Mouse (Mus musculus) MEL (cell line): Measurements from ENCODE around the gene Plekhg5. TPM values are rescaled to one million over a fixed set of nuclear protein-coding genes. Genes with fewer than 3 reads are reported as not detected.

Source experiments
- DNase-seq: peaks from one replicate; pipeline ENCODE4 v3.0.0; 2011; ENCODE audit warnings: low read depth, low spot score
- H3K27ac ChIP-seq: 2 replicates; pipeline ENCODE4 v1.5.1; 2012; ENCODE audit warnings: low read depth, mild to moderate bottlenecking, control low read depth, low read length, moderate library complexity; ENCODE audit not compliant: control insufficient read depth
- H3K27me3 ChIP-seq, 2 experiments: fragments of 150-350 bp in 1 of 2; sonication (generic) in 1 of 2; 2 replicates each; pipeline ENCODE4 v1.6.1; 2012; ENCODE audit warnings: low read length in 2 of 2, mild to moderate bottlenecking in 2 of 2, improper control_type of control experiment in 1 of 2, moderate library complexity in 1 of 2; ENCODE audit not compliant: insufficient read depth in 2 of 2, control insufficient read depth in 1 of 2
- H3K36me3 ChIP-seq, 2 experiments: 2 replicates each; pipeline ENCODE4 v1.6.1; 2012 to 2014; ENCODE audit warnings: low read length in 2 of 2, improper control_type of control experiment in 1 of 2, inconsistent platforms in 1 of 2, mild to moderate bottlenecking in 1 of 2; ENCODE audit not compliant: insufficient read depth in 2 of 2, control insufficient read depth in 1 of 2
- H3K4me1 ChIP-seq, 2 experiments: fragments of 150-350 bp in 1 of 2; sonication (generic) in 1 of 2; 2 replicates each; pipeline ENCODE4 v1.6.1; 2012; ENCODE audit warnings: low read length in 2 of 2, improper control_type of control experiment in 1 of 2, mild to moderate bottlenecking in 1 of 2; ENCODE audit not compliant: insufficient read depth in 2 of 2, control insufficient read depth in 1 of 2
- H3K4me3 ChIP-seq, 2 experiments: fragments of 150-350 bp in 1 of 2; sonication (generic) in 1 of 2; 2 replicates each; pipeline ENCODE4 v1.5.1; 2012; ENCODE audit warnings: low read depth in 2 of 2, low read length in 2 of 2, mild to moderate bottlenecking in 2 of 2, moderate library complexity in 2 of 2, control low read depth in 1 of 2, improper control_type of control experiment in 1 of 2; ENCODE audit not compliant: control insufficient read depth in 1 of 2, insufficient read depth in 1 of 2
- H3K79me2 ChIP-seq: 2 replicates; pipeline ENCODE4 v1.6.1; 2012; ENCODE audit warnings: mild to moderate bottlenecking, low read length, moderate library complexity; ENCODE audit not compliant: control insufficient read depth, poor library complexity, insufficient read depth
- H3K9ac ChIP-seq: 2 replicates; pipeline ENCODE4 v1.6.1; 2012; ENCODE audit warnings: low read depth, mild to moderate bottlenecking, control low read depth, low read length, moderate library complexity; ENCODE audit not compliant: control insufficient read depth, poor library complexity, severe bottlenecking
- H3K9me3 ChIP-seq: fragments of 150-350 bp; sonication (generic); replicated peaks from 2 replicates; pipeline ENCODE4 v1.6.1; 2012; ENCODE audit warnings: mild to moderate bottlenecking, low read length, improper control_type of control experiment, moderate library complexity; ENCODE audit not compliant: insufficient read depth
- E2F4 ChIP-seq: IDR thresholded peaks from 2 replicates; pipeline ENCODE4 v1.6.1; 2011; ENCODE audit warnings: low read depth, low read length, improper control_type of control experiment, borderline replicate concordance
- EP300 ChIP-seq, 2 experiments: IDR thresholded peaks; 2 replicates each; pipeline ENCODE4 v1.6.1; 2011; ENCODE audit warnings: improper control_type of control experiment in 2 of 2, low read length in 2 of 2, low read depth in 1 of 2, mild to moderate bottlenecking in 1 of 2
- GABPA ChIP-seq: IDR thresholded peaks from 2 replicates; pipeline ENCODE4 v1.6.1; 2012; ENCODE audit warnings: low read depth, mild to moderate bottlenecking, inconsistent platforms, low read length, improper control_type of control experiment, moderate library complexity
- MAX ChIP-seq: IDR thresholded peaks from 2 replicates; pipeline ENCODE4 v1.6.1; 2011; ENCODE audit warnings: low read length, improper control_type of control experiment
- MEF2A ChIP-seq: IDR thresholded peaks from 2 replicates; pipeline ENCODE4 v1.6.1; 2014; ENCODE audit warnings: low read depth, mild to moderate bottlenecking, inconsistent platforms, low read length, improper control_type of control experiment; ENCODE audit not compliant: poor library complexity, insufficient replicate concordance, severe bottlenecking; ENCODE audit errors: extremely low read depth
- MXI1 ChIP-seq: IDR thresholded peaks from 2 replicates; pipeline ENCODE4 v1.6.1; 2011; ENCODE audit warnings: mild to moderate bottlenecking, low read depth, low read length, improper control_type of control experiment
- MYC ChIP-seq: IDR thresholded peaks from 2 replicates; pipeline ENCODE4 v1.6.1; 2011; ENCODE audit warnings: low read depth, mild to moderate bottlenecking, low read length, improper control_type of control experiment, moderate library complexity
- POLR2A ChIP-seq, 2 experiments: IDR thresholded peaks; 2 replicates each; pipeline ENCODE4 v1.6.1; 2011 to 2012; ENCODE audit warnings: low read length in 2 of 2, mild to moderate bottlenecking in 2 of 2, control low read depth in 1 of 2, improper control_type of control experiment in 1 of 2, low read depth in 1 of 2, moderate library complexity in 1 of 2; ENCODE audit not compliant: control insufficient read depth in 1 of 2, insufficient read depth in 1 of 2, poor library complexity in 1 of 2
- RCOR1 ChIP-seq: IDR thresholded peaks from 2 replicates; pipeline ENCODE4 v1.6.1; 2012; ENCODE audit warnings: low read depth, mild to moderate bottlenecking, inconsistent platforms, low read length, improper control_type of control experiment
- SIN3A ChIP-seq: IDR thresholded peaks from 2 replicates; pipeline ENCODE4 v1.6.1; 2012; ENCODE audit warnings: low read length, improper control_type of control experiment, inconsistent platforms
- TBP ChIP-seq: IDR thresholded peaks from 2 replicates; pipeline ENCODE4 v1.8.0; 2011; ENCODE audit warnings: low read depth, low read length, improper control_type of control experiment
- USF1 ChIP-seq: IDR thresholded peaks from 2 replicates; pipeline ENCODE4 v1.6.1; 2014; ENCODE audit warnings: low read depth, mild to moderate bottlenecking, inconsistent platforms, low read length, improper control_type of control experiment, moderate library complexity
- USF2 ChIP-seq, 2 experiments: IDR thresholded peaks; 2 replicates each; pipeline ENCODE4 v1.6.1; 2011 to 2012; ENCODE audit warnings: improper control_type of control experiment in 2 of 2, low read length in 2 of 2, borderline replicate concordance in 1 of 2, inconsistent platforms in 1 of 2, low read depth in 1 of 2, mild to moderate bottlenecking in 1 of 2; ENCODE audit not compliant: insufficient read depth in 1 of 2
- ZC3H11A ChIP-seq: IDR thresholded peaks from 2 replicates; pipeline ENCODE4 v1.6.1; 2012; ENCODE audit warnings: low read depth, mild to moderate bottlenecking, inconsistent platforms, low read length, improper control_type of control experiment
- ZMIZ1 ChIP-seq: IDR thresholded peaks from 2 replicates; pipeline ENCODE4 v1.6.1; 2012; ENCODE audit warnings: low read depth, mild to moderate bottlenecking, inconsistent platforms, low read length, improper control_type of control experiment, moderate library complexity
- polyA plus RNA-seq, 2 experiments: library from polyadenylated mRNA; stranded (reverse) in 1 of 2; unstranded in 1 of 2; fragments of >175 nt in 1 of 2; fragments of >200 nt in 1 of 2; gene quantifications; 2 replicates each; pipeline versions ENCODE4 v1.2.1 to v1.2.4; 2012; ENCODE audit warnings: low replicate concordance in 2 of 2, low read depth in 1 of 2; ENCODE audit not compliant: insufficient read length in 2 of 2, insufficient read depth in 1 of 2, missing spikeins in 1 of 2
- total RNA-seq: library from RNA; depleted of rRNA; stranded (reverse); fragments of 300-350 nt; gene quantifications from 2 replicates; pipeline ENCODE4 v1.2.3, GENCODE M21; 2012

The Plekhg5 gene
- total and polyA plus RNA-seq, 3 experiments: 10.8 to 19.6 TPM; not detected in 1

GRCm38 (mm10) chr4:152145473-152145872 is 73.2 kb downstream of the Plekhg5 start (continued):
- no peak for TF ChIP-seq POLR2A (IDR thresholded peaks at IDR 0.05; ENCODE audit: control insufficient read depth in 1 of 2, insufficient read depth in 1 of 2, low read depth in 1 of 2, low read length in 2 of 2, poor library complexity in 1 of 2)
- TF ChIP-seq, all 39 proteins: peak for 9

- no peaks in the 10 kb centered on the region for H3K27me3 ChIP-seq
- peaks cover 0 to 26% of the 10 kb centered on the region in 2 experiments; a peak in 2 of 4 replicates for H3K36me3 ChIP-seq
- no peaks in the 10 kb centered on the region for H3K79me2 ChIP-seq
- no peak for TF ChIP-seq USF2 (IDR thresholded peaks at IDR 0.05; ENCODE audit: borderline replicate concordance in 1 of 2, insufficient read depth in 1 of 2, low read depth in 1 of 2, low read length in 2 of 2)
- TF ChIP-seq E2F4: no peak
- no peak for TF ChIP-seq ZMIZ1
- peak; percentile 23 for DNase-seq
- H3K9me3 ChIP-seq: no peaks in the 10 kb centered on the region
- H3K27ac ChIP-seq: peak overlapping the region; percentile 68
- peaks cover 2 to 36% of the 10 kb centered on the region in 2 experiments; a peak in 3 of 4 replicates for H3K4me1 ChIP-seq
- H3K4me3 ChIP-seq: no peak overlapping the region
- peak overlapping the region; percentile 8 for H3K9ac ChIP-seq
Measured at GRCm38 (mm10) chr4:152146033-152146827, 73.9 kb downstream of the Plekhg5 start.

DNA sequence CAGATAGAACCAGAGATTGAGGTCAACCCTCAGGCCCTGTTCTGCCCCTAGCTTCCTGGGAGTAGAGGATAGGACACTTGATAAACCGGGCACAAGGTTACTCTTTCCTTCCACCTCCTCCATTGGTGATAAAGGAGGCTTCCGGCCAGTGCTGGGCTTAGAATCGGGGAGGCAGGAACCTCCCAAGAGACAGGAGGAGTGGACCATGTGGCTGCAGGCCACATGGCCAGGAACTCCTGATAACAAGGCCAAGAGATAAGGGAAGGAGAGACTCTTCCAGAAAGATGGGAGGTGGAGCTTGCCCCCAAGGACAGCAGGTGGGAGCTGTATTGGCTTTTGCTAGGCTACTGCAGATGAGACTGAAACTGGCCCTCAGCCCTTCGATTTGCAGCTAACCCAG is 78.2 kb downstream of the Plekhg5 start:
- H3K9me3 ChIP-seq: no peaks in the 10 kb centered on the region
- peaks cover 0 to 31% of the 10 kb centered on the region in 2 experiments; a peak in 2 of 4 replicates for H3K36me3 ChIP-seq
- H3K27ac ChIP-seq: no peak overlapping the region
- H3K4me1 ChIP-seq: peaks cover 0 to 52% of the 10 kb centered on the region in 2 experiments; a peak in 3 of 4 replicates
- 0 out of 2 replicates have a peak overlapping the region, but pooled peaks have one; percentile 3 for H3K9ac ChIP-seq
- H3K27me3 ChIP-seq: no peaks in the 10 kb centered on the region
- H3K79me2 ChIP-seq: no peaks in the 10 kb centered on the region; the same call in 1 of the 2 replicates
- H3K4me3 ChIP-seq: no peak overlapping the region
- DNase-seq: no peak
- TF ChIP-seq RCOR1 (no peak), MYC (peak; percentile 70; the same call in 1 of the 2 replicates), USF1 (peak; percentile 43; the same call in 1 of the 2 replicates), MAX (peak; percentile 58; the same call in 1 of the 2 replicates), EP300 (IDR thresholded peaks at IDR 0.05; ENCODE audit: low read depth in 1 of 2, low read length in 2 of 2) (no peak), ZC3H11A (no peak), MXI1 (peak; percentile 64; the same call in 1 of the 2 replicates), MEF2A (no peak), TBP (no peak), E2F4 (no peak), GABPA (no peak), SIN3A (0 out of 2 replicates have a peak, but pooled peaks have one; percentile 8)
